In genomic region chr11:49938258-49939164, GRCm38 (mm10) we compare ENCODE assay signal across 8 mouse cellular contexts. TPM values are rescaled to one million over a fixed set of nuclear protein-coding genes. Genes with fewer than 3 reads are reported as not detected.
A peak's percentile ranks its signal among the peaks of the same experiment; 100 is the strongest.
DNase-seq lines count a peak whose midpoint lies in the region; ATAC-seq and TF ChIP-seq lines count a peak whose summit lies in the region.

No protein-coding gene starts in this region.

- ATAC-seq in hindbrain, postnatal 0 days: peak; percentile 91
- no peak for ATAC-seq in heart, embryonic 12.5 days (ENCODE audit: insufficient number of reproducible peaks, low FRiP score)

- no peak for TF ChIP-seq POLR2A in thymus, adult 2 months (IDR thresholded peaks at IDR 0.05; ENCODE audit: control insufficient read depth, extremely low read depth, insufficient read depth, low read length, poor library complexity)

- H3K9me3 ChIP-seq in hindbrain, postnatal 0 days (ENCODE audit: low read length): no peaks in the 10 kb centered on the region
- no peaks in the 10 kb centered on the region; the same call in 1 of the 2 replicates for H3K9me3 ChIP-seq in heart, embryonic 12.5 days (replicated peaks)

- WGBS in hindbrain, postnatal 0 days: 23% methylated on average over 4 of the region's 4 CpGs
- 80% methylated on average over 4 of the region's 4 CpGs for whole genome bisulfite sequencing in thymus, adult 2 months
- WGBS in heart, embryonic 12.5 days: 83% methylated on average over 4 of the region's 4 CpGs

- no peak overlapping the region for H3K4me3 ChIP-seq in hindbrain, postnatal 0 days (ENCODE audit: low read length)
- no peak overlapping the region for H3K4me3 ChIP-seq in thymus, adult 2 months (ENCODE audit: control insufficient read depth, insufficient read depth, low read length)
- no peak overlapping the region for H3K4me3 ChIP-seq in heart, embryonic 12.5 days

- peaks cover 15% of the 10 kb centered on the region for H3K4me1 ChIP-seq in hindbrain, postnatal 0 days (ENCODE audit: insufficient read depth, low read length)
- no peaks in the 10 kb centered on the region for H3K4me1 ChIP-seq in thymus, adult 2 months (replicated peaks; ENCODE audit: control insufficient read depth, insufficient read depth, low read length)
- H3K4me1 ChIP-seq in heart, embryonic 12.5 days (replicated peaks): 0 out of 2 replicates have a peak, but pooled peaks cover 6% of the 10 kb centered on the region

- intact Hi-C loops in heart, postnatal 25 days (cut with DNase I): no loop called here
- intact Hi-C loops in left cerebral cortex, postnatal 4 days (cut with DNase I): no loop called here

- no peaks in the 10 kb centered on the region for H3K27me3 ChIP-seq in hindbrain, postnatal 0 days (ENCODE audit: insufficient read depth, low read length)
- no peaks in the 10 kb centered on the region for H3K27me3 ChIP-seq in thymus, adult 2 months (ENCODE audit: control insufficient read depth, insufficient read depth, low read length)
- H3K27me3 ChIP-seq in heart, embryonic 12.5 days (replicated peaks): peaks cover 27% of the 10 kb centered on the region

- no peak overlapping the region for H3K4me2 ChIP-seq in hindbrain, postnatal 0 days (ENCODE audit: low read depth, low read length)
- H3K4me2 ChIP-seq in heart, embryonic 12.5 days: no peak overlapping the region

- peak overlapping the region; percentile 71 for H3K27ac ChIP-seq in hindbrain, postnatal 0 days
- no peak overlapping the region for H3K27ac ChIP-seq in thymus, adult 2 months (ENCODE audit: control insufficient read depth, insufficient read depth, low read length)
- H3K27ac ChIP-seq in heart, embryonic 12.5 days (ENCODE audit: poor library complexity, severe bottlenecking): no peak overlapping the region

- H3K36me3 ChIP-seq in hindbrain, postnatal 0 days (ENCODE audit: insufficient read depth, low read length): no peaks in the 10 kb centered on the region
- H3K36me3 ChIP-seq in thymus, adult 2 months (ENCODE audit: control insufficient read depth, insufficient read depth, low read length): no peaks in the 10 kb centered on the region
- H3K36me3 ChIP-seq in heart, embryonic 12.5 days: no peaks in the 10 kb centered on the region

- TF ChIP-seq CTCF in hindbrain, postnatal 0 days (IDR thresholded peaks at IDR 0.05; ENCODE audit: low read depth): no peak
- TF ChIP-seq CTCF in thymus, adult 2 months (IDR thresholded peaks at IDR 0.05; ENCODE audit: borderline replicate concordance, control insufficient read depth, extremely low read depth, insufficient read depth, low read length, poor library complexity): no peak

- no peak overlapping the region for H3K9ac ChIP-seq in hindbrain, postnatal 0 days (replicated peaks; ENCODE audit: low read length)
- no peak overlapping the region for H3K9ac ChIP-seq in heart, embryonic 12.5 days

- DNase-seq in heart, postnatal 4 days: peak; percentile 25
- DNase-seq in heart, postnatal 25 days (ENCODE audit: low spot score): no peak
- peak; percentile 94 to 97 for DNase-seq in cerebellum, postnatal 14 days
- DNase-seq in hindbrain, postnatal 0 days (ENCODE audit: low spot score): peak; percentile 90
- peak; percentile 98 for DNase-seq in left cerebral cortex, postnatal 4 days
- peak; percentile 62 for DNase-seq in right cerebral cortex, postnatal 4 days
- no peak for DNase-seq in thymus, adult 2 months

RNA-seq across cellular contexts. Expression of gene Rasgef1c, which starts 36.9 kb away (rescaled TPM):
- not detected for total RNA-seq in heart, postnatal 4 days (2021)
- total RNA-seq in heart, postnatal 25 days (2021): under 1 TPM; 0.31 to 0.42 TPM
- 50.2 and 53.9 TPM in 2 replicates for total RNA-seq in hindbrain, postnatal 0 days (2014; rRNA removed)
- 44.9 and 45.2 TPM in 2 replicates for polyA plus RNA-seq in hindbrain, postnatal 0 days (2015; fragmentation: Nextera tagmentation; extraction: Ambion mirVana)
- total RNA-seq in left cerebral cortex, postnatal 4 days (2021): 10 to 100 TPM; 17.9 to 21.9 TPM
- polyA plus RNA-seq in thymus, adult 2 months (2012; rRNA removed): 0.11 and 0.13 TPM in 2 replicates
- 0.18 and 0.19 TPM in 2 replicates for polyA plus RNA-seq in heart, embryonic 12.5 days (2016; fragmentation: Nextera tagmentation; extraction: Ambion mirVana)

Comparison
In these comparisons a context has a peak if more than half of its experiments do, and no peak if none do; other contexts are left out.
1. DNase-seq: peak in heart, postnatal 4 days (single experiment), cerebellum, postnatal 14 days (2 of 2), hindbrain, postnatal 0 days (single experiment), left cerebral cortex, postnatal 4 days (single experiment) and right cerebral cortex, postnatal 4 days (single experiment); none in heart, postnatal 25 days (single experiment) and thymus, adult 2 months (single experiment).
2. RNA of gene Rasgef1c, which starts 36.9 kb away (total RNA-seq): 50.2 to 53.9 TPM in hindbrain, postnatal 0 days and 17.9 to 21.9 TPM in left cerebral cortex, postnatal 4 days; 0.31 to 0.42 TPM in heart, postnatal 25 days and not detected in heart, postnatal 4 days; every median in the first group is over 10 times any median in the second.